Comparison of ENCODE assay signal across 28 mouse cellular contexts in the genomic region with DNA sequence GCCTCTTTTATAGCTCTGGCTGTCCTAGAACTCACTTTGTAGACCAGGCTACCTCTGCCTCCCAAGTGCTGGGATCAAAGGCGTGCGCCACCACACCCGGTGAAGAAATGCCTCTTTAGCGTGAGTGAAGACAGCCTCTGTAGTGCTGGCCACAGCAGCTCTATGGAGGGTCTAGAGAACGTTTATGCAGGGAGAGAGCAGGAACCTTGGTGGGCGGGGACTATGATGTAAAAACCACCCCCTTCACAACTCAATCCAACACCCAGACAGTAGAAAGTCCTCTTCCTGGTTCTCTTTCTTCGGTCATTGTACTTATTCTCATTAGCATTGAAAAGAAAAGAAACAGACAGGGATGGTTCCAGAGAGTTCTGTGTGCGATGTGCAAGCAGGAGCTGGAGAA. TPM values are rescaled to one million over a fixed set of nuclear protein-coding genes. Genes with fewer than 3 reads are reported as not detected.
DNase-seq lines count a peak whose midpoint lies in the region; TF ChIP-seq lines count a peak whose summit lies in the region.
"Had no signal": no experiment of that assay in that cellular context is flagged by ENCODE, and none has a peak within 500 bp of the region (broad histone marks: within the 10 kb centered on the region; RNA-seq: fewer than 3 reads in every experiment).

No protein-coding gene starts in this region.

- H3K27ac ChIP-seq in gastrocnemius, adult 2 months: peak overlapping the region; percentile 87
- peak overlapping the region; percentile 11; the same call in 1 of the 2 replicates for H3K27ac ChIP-seq in layer of hippocampus, adult 2 months
- H3K27ac ChIP-seq: embryonic facial prominence, embryonic 10.5 days; embryonic facial prominence, embryonic 13.5 days; forebrain, embryonic 12.5 days; forebrain, embryonic 15.5 days; heart, embryonic 10.5 days; heart, embryonic 13.5 days; hindbrain, embryonic 10.5 days; hindbrain, embryonic 14.5 days; hindbrain, postnatal 0 days had no signal

- intact Hi-C loops in gastrocnemius, adult 2 months (cut with DNase I): no loop called here
- intact Hi-C loops in gastrocnemius, postnatal 14 days (cut with DNase I; ENCODE audit: low total_unique reads): no loop called here

- H3K4me3 ChIP-seq in gastrocnemius, adult 2 months: no peak overlapping the region
- H3K4me3 ChIP-seq in layer of hippocampus, adult 2 months: no peak overlapping the region
- H3K4me3 ChIP-seq: embryonic facial prominence, embryonic 10.5 days; embryonic facial prominence, embryonic 13.5 days; erythroblast, embryonic 14.5 days; forebrain, embryonic 12.5 days; forebrain, embryonic 15.5 days; heart, embryonic 10.5 days; heart, embryonic 13.5 days; hindbrain, embryonic 10.5 days had no signal

- TF ChIP-seq CTCF in gastrocnemius, adult 2 months (IDR thresholded peaks at IDR 0.05): no peak
- TF ChIP-seq CTCF in layer of hippocampus, adult 2 months (conservative IDR thresholded peaks at IDR 0.05): no peak

- DNase-seq in gastrocnemius, adult 2 months: no peak
- no peak for DNase-seq in gastrocnemius, postnatal 14 days
- no peak for DNase-seq in layer of hippocampus, adult 2 months (ENCODE audit: low spot score in 2 of 2)
- no peak for DNase-seq in layer of hippocampus, postnatal 10 days (ENCODE audit: low spot score in 2 of 2)
- DNase-seq in ZHBTc4 (ENCODE audit: low read depth, low spot score): peak; percentile 92
- no peak for DNase-seq in embryo, embryonic 10 days (ENCODE audit: low spot score)
- DNase-seq: adrenal gland, adult 2 months; adrenal gland, postnatal 14 days; cerebellum, adult 11 months; cerebellum, adult 2 months; cerebellum, adult 9-11 months; cerebellum, postnatal 25 days; embryo, embryonic 11 days; gastrocnemius, postnatal 10 days; heart, adult 18-20 months; heart, postnatal 14 days; kidney, adult 2 months had no signal

RNA-seq across cellular contexts. Expression of a gene that starts 40.8 kb away (rescaled TPM):
- 1 to 10 TPM; 3.8 to 4.4 TPM for total RNA-seq in gastrocnemius, adult 2 months (2021)
- total RNA-seq in gastrocnemius, postnatal 14 days (2021): 1 to 10 TPM; 5.8 to 7.2 TPM
- 1 to 10 TPM; 1.6 to 3.2 TPM for total RNA-seq in layer of hippocampus, adult 2 months (2021)
- 1 to 10 TPM; 1.9 to 2.7 TPM for total RNA-seq in layer of hippocampus, postnatal 10 days (2021)
- total RNA-seq: common myeloid progenitor, adult 5-6 weeks had no signal
